Mouse (Mus musculus) right cerebral cortex, postnatal 36 days (tissue): ENCODE measurements around the gene Lhfp.

Source experiments
- DNase-seq, 2 experiments: peaks; one replicate each; pipeline ENCODE4 v3.0.0; 2022; ENCODE audit warnings: low spot score in 2 of 2, mixed read lengths in 1 of 2

Gene Lhfp

GRCm38 (mm10) chr3:53310615-53311014, 269.3 kb downstream of the Lhfp start:
- DNase-seq = no peak
